Mouse (Mus musculus) liver, embryonic 14.5 days (tissue): ENCODE results near the gene Smoc1.

Source experiments
- CTCF ChIP-seq: IDR thresholded peaks from 2 replicates; pipeline ENCODE4 v1.5.1; 2016; ENCODE audit warnings: antibody characterized with exemption, low read depth, control low read depth
- EP300 ChIP-seq: IDR thresholded peaks from 2 replicates; pipeline ENCODE4 v1.6.1; 2016; ENCODE audit warnings: antibody characterized with exemption, low read depth

DNA sequence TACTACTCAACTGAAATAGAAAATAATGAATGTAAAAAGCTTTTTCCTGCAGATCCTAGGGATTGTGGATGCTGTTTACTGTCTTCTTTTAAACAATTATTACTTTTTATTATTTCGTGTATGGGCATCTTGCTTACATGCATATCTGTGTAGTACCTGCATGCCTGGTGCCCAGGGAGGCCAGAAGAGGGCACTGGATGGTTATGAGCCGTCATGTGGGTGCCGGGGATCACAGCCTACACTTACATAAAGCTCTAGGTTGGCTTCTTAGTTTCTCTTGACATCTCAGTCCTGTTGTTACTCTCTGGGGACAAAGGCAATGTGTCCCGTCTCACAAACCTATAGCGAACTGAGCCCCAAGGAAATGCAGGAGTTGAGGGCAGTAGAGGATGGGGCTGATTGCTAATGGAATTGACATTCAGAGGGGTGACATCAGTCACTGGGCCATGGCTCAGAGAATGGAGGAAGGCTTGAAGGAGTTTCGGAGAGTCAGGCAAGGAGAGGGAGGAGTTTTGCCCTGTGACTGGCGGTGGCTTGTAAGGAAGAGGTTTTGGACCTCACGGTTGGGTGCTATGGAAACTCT lies 34.0 kb upstream of the Smoc1 start:
- TF ChIP-seq CTCF = no peak
- no peak for TF ChIP-seq EP300
